Mouse (Mus musculus) MEL (cell line): ENCODE data around the gene Slc25a38. TPM values are rescaled to one million over a fixed set of nuclear protein-coding genes. Genes with fewer than 3 reads are reported as not detected.

Experiments used
- DNase-seq: peaks from one replicate; pipeline ENCODE4 v3.0.0; 2011; ENCODE audit warnings: low read depth, low spot score
- H3K27ac ChIP-seq: 2 replicates; pipeline ENCODE4 v1.5.1; 2012; ENCODE audit warnings: low read depth, mild to moderate bottlenecking, control low read depth, low read length, moderate library complexity; ENCODE audit not compliant: control insufficient read depth
- H3K27me3 ChIP-seq, 2 experiments: fragments of 150-350 bp in 1 of 2; sonication (generic) in 1 of 2; 2 replicates each; pipeline ENCODE4 v1.6.1; 2012; ENCODE audit warnings: low read length in 2 of 2, mild to moderate bottlenecking in 2 of 2, improper control_type of control experiment in 1 of 2, moderate library complexity in 1 of 2; ENCODE audit not compliant: insufficient read depth in 2 of 2, control insufficient read depth in 1 of 2
- H3K36me3 ChIP-seq, 2 experiments: 2 replicates each; pipeline ENCODE4 v1.6.1; 2012 to 2014; ENCODE audit warnings: low read length in 2 of 2, improper control_type of control experiment in 1 of 2, inconsistent platforms in 1 of 2, mild to moderate bottlenecking in 1 of 2; ENCODE audit not compliant: insufficient read depth in 2 of 2, control insufficient read depth in 1 of 2
- H3K4me1 ChIP-seq, 2 experiments: fragments of 150-350 bp in 1 of 2; sonication (generic) in 1 of 2; 2 replicates each; pipeline ENCODE4 v1.6.1; 2012; ENCODE audit warnings: low read length in 2 of 2, improper control_type of control experiment in 1 of 2, mild to moderate bottlenecking in 1 of 2; ENCODE audit not compliant: insufficient read depth in 2 of 2, control insufficient read depth in 1 of 2
- H3K4me3 ChIP-seq, 2 experiments: fragments of 150-350 bp in 1 of 2; sonication (generic) in 1 of 2; 2 replicates each; pipeline ENCODE4 v1.5.1; 2012; ENCODE audit warnings: low read depth in 2 of 2, low read length in 2 of 2, mild to moderate bottlenecking in 2 of 2, moderate library complexity in 2 of 2, control low read depth in 1 of 2, improper control_type of control experiment in 1 of 2; ENCODE audit not compliant: control insufficient read depth in 1 of 2, insufficient read depth in 1 of 2
- H3K79me2 ChIP-seq: 2 replicates; pipeline ENCODE4 v1.6.1; 2012; ENCODE audit warnings: mild to moderate bottlenecking, low read length, moderate library complexity; ENCODE audit not compliant: control insufficient read depth, poor library complexity, insufficient read depth
- H3K9ac ChIP-seq: 2 replicates; pipeline ENCODE4 v1.6.1; 2012; ENCODE audit warnings: low read depth, mild to moderate bottlenecking, control low read depth, low read length, moderate library complexity; ENCODE audit not compliant: control insufficient read depth, poor library complexity, severe bottlenecking
- H3K9me3 ChIP-seq: fragments of 150-350 bp; sonication (generic); replicated peaks from 2 replicates; pipeline ENCODE4 v1.6.1; 2012; ENCODE audit warnings: mild to moderate bottlenecking, low read length, improper control_type of control experiment, moderate library complexity; ENCODE audit not compliant: insufficient read depth
- CHD1 ChIP-seq: IDR thresholded peaks from 2 replicates; pipeline ENCODE4 v1.6.1; 2012; ENCODE audit warnings: low read depth, mild to moderate bottlenecking, inconsistent platforms, low read length, improper control_type of control experiment
- CHD2 ChIP-seq: IDR thresholded peaks from 2 replicates; pipeline ENCODE4 v1.6.1; 2011; ENCODE audit warnings: low read length, improper control_type of control experiment
- E2F4 ChIP-seq: IDR thresholded peaks from 2 replicates; pipeline ENCODE4 v1.6.1; 2011; ENCODE audit warnings: low read depth, low read length, improper control_type of control experiment, borderline replicate concordance
- ELF1 ChIP-seq: IDR thresholded peaks from 2 replicates; pipeline ENCODE4 v1.6.1; 2014; ENCODE audit warnings: low read depth, mild to moderate bottlenecking, inconsistent platforms, low read length, improper control_type of control experiment, moderate library complexity
- ETS1 ChIP-seq: IDR thresholded peaks from 2 replicates; pipeline ENCODE4 v1.6.1; 2012; ENCODE audit warnings: low read depth, mild to moderate bottlenecking, inconsistent platforms, low read length, improper control_type of control experiment, moderate library complexity
- GATA1 ChIP-seq: IDR thresholded peaks from 2 replicates; pipeline ENCODE4 v1.6.1; 2011; ENCODE audit warnings: low read depth, low read length, improper control_type of control experiment
- HCFC1 ChIP-seq: IDR thresholded peaks from 2 replicates; pipeline ENCODE4 v1.6.1; 2012; ENCODE audit warnings: low read depth, mild to moderate bottlenecking, inconsistent platforms, low read length, improper control_type of control experiment, moderate library complexity
- JUND ChIP-seq: IDR thresholded peaks from 2 replicates; pipeline ENCODE4 v1.6.1; 2011; ENCODE audit warnings: low read depth, mild to moderate bottlenecking, improper control_type of control experiment, low read length
- KAT2A ChIP-seq: conservative IDR thresholded peaks from 2 replicates; pipeline ENCODE4 v1.6.1; 2012; ENCODE audit warnings: low read depth, low read length, improper control_type of control experiment, inconsistent platforms
- MAFK ChIP-seq: IDR thresholded peaks from 2 replicates; pipeline ENCODE4 v1.6.1; 2011; ENCODE audit warnings: low read depth, mild to moderate bottlenecking, low read length, improper control_type of control experiment, borderline replicate concordance
- MAZ ChIP-seq: IDR thresholded peaks from 2 replicates; pipeline ENCODE4 v1.6.1; 2012; ENCODE audit warnings: low read depth, mild to moderate bottlenecking, inconsistent platforms, low read length, improper control_type of control experiment
- MXI1 ChIP-seq: IDR thresholded peaks from 2 replicates; pipeline ENCODE4 v1.6.1; 2011; ENCODE audit warnings: mild to moderate bottlenecking, low read depth, low read length, improper control_type of control experiment
- MYB ChIP-seq: IDR thresholded peaks from 2 replicates; pipeline ENCODE4 v1.6.1; 2011; ENCODE audit warnings: mild to moderate bottlenecking, low read depth, low read length, improper control_type of control experiment
- POLR2AphosphoS2 ChIP-seq: IDR thresholded peaks from 2 replicates; pipeline ENCODE4 v1.6.1; 2011; ENCODE audit warnings: low read length, improper control_type of control experiment
- POLR2AphosphoS5 ChIP-seq: IDR thresholded peaks from 2 replicates; pipeline ENCODE4 v1.6.1; 2012; ENCODE audit warnings: low read depth, borderline replicate concordance, mild to moderate bottlenecking, inconsistent platforms, low read length, moderate library complexity, mixed read lengths
- RAD21 ChIP-seq: IDR thresholded peaks from 2 replicates; pipeline ENCODE4 v1.6.1; 2011; ENCODE audit warnings: mild to moderate bottlenecking, low read depth, low read length, improper control_type of control experiment
- SIN3A ChIP-seq: IDR thresholded peaks from 2 replicates; pipeline ENCODE4 v1.6.1; 2012; ENCODE audit warnings: low read length, improper control_type of control experiment, inconsistent platforms
- SMC3 ChIP-seq: IDR thresholded peaks from 2 replicates; pipeline ENCODE4 v1.6.1; 2011; ENCODE audit warnings: low read depth, low read length, improper control_type of control experiment
- TAL1 ChIP-seq: IDR thresholded peaks from 2 replicates; pipeline ENCODE4 v1.6.1; 2012; ENCODE audit warnings: mild to moderate bottlenecking, inconsistent platforms, low read length, moderate library complexity, mixed read lengths
- TBP ChIP-seq: IDR thresholded peaks from 2 replicates; pipeline ENCODE4 v1.8.0; 2011; ENCODE audit warnings: low read depth, low read length, improper control_type of control experiment
- TCF12 ChIP-seq: IDR thresholded peaks from 2 replicates; pipeline ENCODE4 v1.6.1; 2014; ENCODE audit warnings: low read depth, mild to moderate bottlenecking, inconsistent platforms, low read length, improper control_type of control experiment, moderate library complexity
- ZMIZ1 ChIP-seq: IDR thresholded peaks from 2 replicates; pipeline ENCODE4 v1.6.1; 2012; ENCODE audit warnings: low read depth, mild to moderate bottlenecking, inconsistent platforms, low read length, improper control_type of control experiment, moderate library complexity
- ZNF384 ChIP-seq: IDR thresholded peaks from 2 replicates; pipeline ENCODE4 v1.6.1; 2012; ENCODE audit warnings: low read depth, mild to moderate bottlenecking, inconsistent platforms, low read length, improper control_type of control experiment
- polyA plus RNA-seq, 2 experiments: library from polyadenylated mRNA; stranded (reverse) in 1 of 2; unstranded in 1 of 2; fragments of >175 nt in 1 of 2; fragments of >200 nt in 1 of 2; gene quantifications; 2 replicates each; pipeline versions ENCODE4 v1.2.1 to v1.2.4; 2012; ENCODE audit warnings: low replicate concordance in 2 of 2, low read depth in 1 of 2; ENCODE audit not compliant: insufficient read length in 2 of 2, insufficient read depth in 1 of 2, missing spikeins in 1 of 2
- total RNA-seq: library from RNA; depleted of rRNA; stranded (reverse); fragments of 300-350 nt; gene quantifications from 2 replicates; pipeline ENCODE4 v1.2.3, GENCODE M21; 2012

Slc25a38 gene
- total and polyA plus RNA-seq, 3 experiments, result 81.3 to 87.6 TPM; not detected in 1

DNA sequence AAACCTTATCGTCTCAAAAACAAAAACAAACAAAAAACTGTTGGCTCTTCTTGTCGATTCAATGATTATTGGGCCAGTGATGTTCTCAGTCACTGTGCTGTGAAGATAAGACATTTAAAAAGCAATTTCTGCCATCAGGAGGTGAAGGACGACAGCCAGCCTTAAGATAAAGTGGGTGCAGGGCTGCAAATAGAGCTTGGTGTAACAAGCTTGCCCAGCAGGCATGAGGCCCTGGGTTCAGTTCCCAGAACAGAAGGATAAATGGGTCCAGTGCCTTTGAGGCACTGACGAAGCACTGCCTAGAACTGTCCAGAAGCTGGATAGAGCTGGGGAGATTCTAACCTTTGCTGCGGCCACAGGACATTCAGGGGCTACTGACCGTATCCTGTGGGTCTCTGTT is 2.3 kb downstream of the Slc25a38 start (continued):
- TF ChIP-seq CHD2, result peak; percentile 61; the same call in 1 of the 2 replicates
- no peak for TF ChIP-seq ELF1
- no peak for TF ChIP-seq POLR2AphosphoS5
- TF ChIP-seq MYB, result no peak; the same call in 1 of the 2 replicates
- TF ChIP-seq E2F4, result no peak
- peak; percentile 90 for TF ChIP-seq ETS1
- TF ChIP-seq MAZ, result peak; percentile 66; the same call in 1 of the 2 replicates
- TF ChIP-seq ZMIZ1, result 0 out of 2 replicates have a peak, but pooled peaks have one; percentile 56
- peak; percentile 44; the same call in 1 of the 2 replicates for TF ChIP-seq TBP
- no peak for TF ChIP-seq KAT2A
- no peak for TF ChIP-seq POLR2AphosphoS2
- TF ChIP-seq CHD1, result no peak
- peak; percentile 88 for TF ChIP-seq SIN3A
- TF ChIP-seq JUND, result no peak
- peak; percentile 74 for TF ChIP-seq MXI1
- no peak for TF ChIP-seq SMC3
- TF ChIP-seq RAD21, result no peak
- TF ChIP-seq MAFK, result 0 out of 2 replicates have a peak, but pooled peaks have one; percentile 45
- peak; percentile 45; the same call in 1 of the 2 replicates for TF ChIP-seq HCFC1
- TF ChIP-seq TAL1, result peak; percentile 76

DNA sequence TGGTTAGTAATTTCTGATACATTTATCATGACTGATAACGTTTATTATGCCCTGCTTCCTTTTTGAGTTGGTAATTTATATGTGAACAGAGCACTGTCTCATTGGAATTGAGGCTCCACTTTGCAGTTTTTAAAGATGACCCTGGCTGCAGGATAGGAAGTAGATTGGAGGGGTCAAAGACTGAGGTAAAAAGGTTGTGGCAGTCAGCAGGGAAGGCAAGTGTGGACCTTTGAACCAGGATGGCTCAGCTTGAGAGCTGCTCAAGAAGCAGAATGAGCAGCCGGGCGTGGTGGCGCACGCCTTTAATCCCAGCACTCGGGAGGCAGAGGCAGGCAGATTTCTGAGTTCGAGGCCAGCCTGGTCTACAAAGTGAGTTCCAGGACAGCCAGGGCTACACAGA is 3.3 kb downstream of the Slc25a38 start:
- Histone ChIP-seq H3K27me3 (no peaks in the 10 kb centered on the region), H3K36me3 (peaks cover 7 to 42% of the 10 kb centered on the region in 2 experiments), H3K27ac (peak overlapping the region; percentile 97), H3K79me2 (peaks cover 43% of the 10 kb centered on the region), H3K4me1 (peaks cover 21 to 43% of the 10 kb centered on the region in 2 experiments), H3K9me3 (no peaks in the 10 kb centered on the region), H3K4me3 (no peak overlapping the region), H3K9ac (no peak overlapping the region)
- TF ChIP-seq ZNF384 (0 out of 2 replicates have a peak, but pooled peaks have one; percentile 43), TCF12 (0 out of 2 replicates have a peak, but pooled peaks have one; percentile 40), GATA1 (0 out of 2 replicates have a peak, but pooled peaks have one; percentile 17), MAFK (no peak)
- DNase-seq, result no peak
